Mouse (Mus musculus) CH12.LX (cell line): ENCODE results near the gene Nkx2-3. TPM values are rescaled to one million over a fixed set of nuclear protein-coding genes. Genes with fewer than 3 reads are reported as not detected.

Experiments
- DNase-seq: peaks from one replicate; pipeline ENCODE4 v3.0.0-alpha.2; 2013; ENCODE audit errors: extremely low read depth
- H3K27ac ChIP-seq: 2 replicates; pipeline ENCODE4 v1.5.1; 2012; ENCODE audit warnings: low read depth, mild to moderate bottlenecking, control low read depth, moderate library complexity; ENCODE audit not compliant: insufficient read depth
- H3K27me3 ChIP-seq: replicated peaks from 2 replicates; pipeline ENCODE3; 2012; ENCODE audit warnings: inconsistent platforms
- H3K36me3 ChIP-seq, 2 experiments: replicated peaks in 1 of 2; 2 replicates each; pipeline versions ENCODE3 to v1.6.1; 2012; ENCODE audit warnings: inconsistent platforms in 1 of 2, low read length in 1 of 2, mild to moderate bottlenecking in 1 of 2, mixed read lengths in 1 of 2, moderate library complexity in 1 of 2; ENCODE audit not compliant: control insufficient read depth in 1 of 2, insufficient read depth in 1 of 2
- H3K4me1 ChIP-seq, 2 experiments: 2 replicates each; pipeline ENCODE4 v1.6.1; 2012; ENCODE audit warnings: inconsistent platforms in 1 of 2, moderate library complexity in 1 of 2; ENCODE audit not compliant: insufficient read depth in 2 of 2, control insufficient read depth in 1 of 2
- H3K4me2 ChIP-seq: 2 replicates; pipeline ENCODE4 v1.6.1; 2012; ENCODE audit warnings: low read depth, mild to moderate bottlenecking, control low read depth; ENCODE audit not compliant: poor library complexity, insufficient read depth, severe bottlenecking
- H3K4me3 ChIP-seq, 3 experiments: fragments of 150-350 bp in 1 of 3; sonication (generic) in 1 of 3; replicated peaks in 1 of 3; 2 replicates each; pipeline versions ENCODE3 to v1.5.1; 2011 to 2012; ENCODE audit warnings: low read depth in 2 of 3, low read length in 2 of 3, mild to moderate bottlenecking in 2 of 3, moderate library complexity in 2 of 3, control low read depth in 1 of 3, improper control_type of control experiment in 1 of 3, inconsistent platforms in 1 of 3, mixed read lengths in 1 of 3; ENCODE audit not compliant: poor library complexity in 1 of 3
- H3K79me2 ChIP-seq: replicated peaks from 2 replicates; pipeline ENCODE4 v1.6.1; 2012; ENCODE audit warnings: mild to moderate bottlenecking, moderate library complexity; ENCODE audit not compliant: control insufficient read depth, poor library complexity, insufficient read depth, severe bottlenecking; ENCODE audit errors: extremely low read depth
- H3K9ac ChIP-seq: 2 replicates; pipeline ENCODE4 v1.6.1; 2012; ENCODE audit warnings: low read depth, mild to moderate bottlenecking, control low read depth, moderate library complexity; ENCODE audit not compliant: insufficient read depth
- H3K9me3 ChIP-seq: replicated peaks from 2 replicates; pipeline ENCODE3; 2012; ENCODE audit warnings: low read length, inconsistent platforms, mixed read lengths
- BHLHE40 ChIP-seq: IDR thresholded peaks from 2 replicates; pipeline ENCODE4 v1.6.1; 2011; ENCODE audit warnings: mild to moderate bottlenecking, low read depth, low read length, improper control_type of control experiment
- E2F4 ChIP-seq: IDR thresholded peaks from 2 replicates; pipeline ENCODE4 v1.6.1; 2011; ENCODE audit warnings: low read depth, low read length, improper control_type of control experiment; ENCODE audit not compliant: insufficient replicate concordance
- EP300 ChIP-seq: IDR thresholded peaks from 2 replicates; pipeline ENCODE4 v1.6.1; 2011; ENCODE audit warnings: low read length, improper control_type of control experiment
- ETS1 ChIP-seq: conservative IDR thresholded peaks from 2 replicates; pipeline ENCODE4 v1.6.1; 2012; ENCODE audit warnings: low read depth, mild to moderate bottlenecking, inconsistent platforms, low read length, improper control_type of control experiment, moderate library complexity
- HCFC1 ChIP-seq: IDR thresholded peaks from 2 replicates; pipeline ENCODE4 v1.6.1; 2012; ENCODE audit warnings: low read depth, mild to moderate bottlenecking, inconsistent platforms, low read length, improper control_type of control experiment
- IRF4 ChIP-seq: IDR thresholded peaks from 2 replicates; pipeline ENCODE4 v1.6.1; 2014; ENCODE audit warnings: low read depth, mild to moderate bottlenecking, inconsistent platforms, low read length, improper control_type of control experiment
- JUND ChIP-seq: conservative IDR thresholded peaks from 2 replicates; pipeline ENCODE4 v1.6.1; 2011; ENCODE audit warnings: low read depth, low read length, improper control_type of control experiment
- MAFK ChIP-seq: IDR thresholded peaks from 2 replicates; pipeline ENCODE4 v1.6.1; 2011; ENCODE audit warnings: low read length, improper control_type of control experiment; ENCODE audit not compliant: insufficient replicate concordance
- MAX ChIP-seq: IDR thresholded peaks from 2 replicates; pipeline ENCODE4 v1.6.1; 2011; ENCODE audit warnings: low read length, improper control_type of control experiment
- MAZ ChIP-seq: IDR thresholded peaks from 2 replicates; pipeline ENCODE4 v1.6.1; 2012; ENCODE audit warnings: low read depth, mild to moderate bottlenecking, inconsistent platforms, low read length, improper control_type of control experiment, moderate library complexity
- MXI1 ChIP-seq: IDR thresholded peaks from 2 replicates; pipeline ENCODE4 v1.6.1; 2011; ENCODE audit warnings: mild to moderate bottlenecking, low read depth, low read length, improper control_type of control experiment
- MYC ChIP-seq: IDR thresholded peaks from 2 replicates; pipeline ENCODE4 v1.6.1; 2011; ENCODE audit warnings: low read depth, mild to moderate bottlenecking, improper control_type of control experiment, low read length
- POLR2A ChIP-seq: IDR thresholded peaks from 2 replicates; pipeline ENCODE4 v1.6.1; 2011; ENCODE audit warnings: low read depth, mild to moderate bottlenecking, improper control_type of control experiment, low read length
- POLR2AphosphoS2 ChIP-seq: IDR thresholded peaks from 2 replicates; pipeline ENCODE4 v1.6.1; 2011; ENCODE audit warnings: low read depth, low read length, improper control_type of control experiment
- SMC3 ChIP-seq: IDR thresholded peaks from 2 replicates; pipeline ENCODE4 v1.6.1; 2011; ENCODE audit warnings: low read depth, low read length, improper control_type of control experiment
- TBP ChIP-seq: conservative IDR thresholded peaks from 2 replicates; pipeline ENCODE4 v1.6.1; 2011; ENCODE audit warnings: low read depth, low read length, improper control_type of control experiment
- USF1 ChIP-seq: IDR thresholded peaks from 2 replicates; pipeline ENCODE4 v1.6.1; 2014; ENCODE audit warnings: low read depth, mild to moderate bottlenecking, inconsistent platforms, low read length, improper control_type of control experiment
- USF2 ChIP-seq: conservative IDR thresholded peaks from 2 replicates; pipeline ENCODE4 v1.6.1; 2011; ENCODE audit warnings: low read depth, low read length, improper control_type of control experiment
- ZMIZ1 ChIP-seq: IDR thresholded peaks from 2 replicates; pipeline ENCODE4 v1.6.1; 2012; ENCODE audit warnings: low read depth, mild to moderate bottlenecking, inconsistent platforms, low read length, improper control_type of control experiment
- ZNF384 ChIP-seq: IDR thresholded peaks from 2 replicates; pipeline ENCODE4 v1.6.1; 2012; ENCODE audit warnings: low read depth, low read length, improper control_type of control experiment, inconsistent platforms
- dilution Hi-C: fragments of 300-500 bp; cut with MboI; formaldehyde crosslinking; loops from 2 replicates; pipeline ENCODE4 v1.14.3; 2020; ENCODE audit warnings: low sequenced_read_pairs; ENCODE audit not compliant: extremely low pct_unique_long_range_greater_than_20kb, extremely low pct_ligation_motif_present
- in situ Hi-C: fragments of 300-500 bp; cut with MboI; formaldehyde crosslinking; loops from 3 replicates; pipeline ENCODE4 v1.14.3; 2019; ENCODE audit warnings: low sequenced_read_pairs, low pct_ligation_motif_present, low pct_unique_long_range_greater_than_20kb, mixed read lengths
- polyA plus RNA-seq: library from polyadenylated mRNA; unstranded; fragments of >175 nt; gene quantifications from 2 replicates; pipeline ENCODE4 v1.2.1, GENCODE M21; 2012; ENCODE audit warnings: low read depth; ENCODE audit not compliant: insufficient read length
- total RNA-seq, 2 experiments: library from RNA; depleted of rRNA; stranded (reverse); fragments of 300-350 nt in 1 of 2; fragments of >200 nt in 1 of 2; gene quantifications; 2 replicates each; pipeline ENCODE4 v1.2.3; 2012 to 2014

Gene Nkx2-3
- total and polyA plus RNA-seq, 3 experiments, result not detected

DNA sequence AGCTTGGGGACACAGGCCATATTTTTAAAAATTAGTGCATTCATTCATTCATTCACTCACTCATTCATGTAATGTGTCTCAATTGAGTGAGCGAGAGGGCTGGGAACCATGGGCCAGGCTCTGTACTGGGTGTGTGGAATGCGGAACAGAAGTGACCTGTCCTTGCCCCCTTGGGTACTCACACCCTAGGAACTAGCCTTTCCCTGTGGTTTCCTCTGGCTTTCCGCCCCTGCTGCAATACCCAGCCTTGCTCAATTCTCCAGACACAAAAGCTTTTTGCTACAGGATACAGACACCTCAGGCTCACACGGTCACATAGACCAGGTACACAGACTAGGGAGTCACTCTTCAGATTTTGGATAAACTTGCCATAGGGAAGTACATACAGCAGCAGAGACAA, 36.2 kb downstream of the Nkx2-3 start:
- dilution Hi-C loops, result no loop called here
- in situ Hi-C loops, result no loop called here
- H3K27me3 ChIP-seq, result no peaks in the 10 kb centered on the region

DNA sequence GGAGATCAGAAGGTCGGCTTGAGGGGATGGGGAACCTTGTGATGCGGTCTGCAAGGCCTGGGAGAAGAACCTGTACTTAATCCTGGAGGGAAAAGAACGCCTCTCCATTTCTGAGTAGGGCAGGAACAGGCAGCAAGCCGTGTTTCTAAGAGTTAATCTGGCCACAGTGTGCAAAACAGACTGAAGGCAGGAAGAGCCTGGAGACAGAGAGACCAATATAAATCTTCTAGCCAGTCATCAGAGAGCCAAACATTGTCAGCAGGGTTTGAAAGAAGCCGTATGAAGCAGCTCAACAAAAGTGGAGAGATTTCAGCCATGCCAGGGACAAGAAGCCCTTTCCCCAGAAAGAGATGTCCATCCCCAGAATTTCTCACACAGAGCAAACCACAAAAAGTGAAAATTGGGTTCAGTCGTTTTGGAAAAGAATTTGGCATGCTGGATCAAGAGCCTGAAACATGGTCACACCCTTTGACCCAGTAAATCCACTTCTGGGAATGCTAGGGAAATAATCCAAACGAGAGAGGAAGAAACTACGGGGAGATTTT, 39.2 kb downstream of the Nkx2-3 start:
- Histone ChIP-seq H3K9me3 (no peaks in the 10 kb centered on the region), H3K9ac (no peak overlapping the region), H3K4me2 (no peak overlapping the region), H3K27ac (no peak overlapping the region), H3K4me3 (no peak overlapping the region), H3K79me2 (no peaks in the 10 kb centered on the region), H3K4me1 (peaks cover 0 to 14% of the 10 kb centered on the region in 2 experiments; a peak in 3 of 4 replicates), H3K36me3 (no peaks in the 10 kb centered on the region), H3K27me3 (no peaks in the 10 kb centered on the region)
- in situ Hi-C loops (no loop called here), dilution Hi-C loops (no loop called here)
- no peak for DNase-seq
- no peak for TF ChIP-seq USF2
- TF ChIP-seq POLR2AphosphoS2, result no peak
- no peak for TF ChIP-seq HCFC1
- no peak for TF ChIP-seq BHLHE40
- no peak for TF ChIP-seq USF1
- no peak for TF ChIP-seq JUND
- TF ChIP-seq MAX, result no peak
- no peak for TF ChIP-seq EP300
- TF ChIP-seq E2F4, result no peak
- no peak for TF ChIP-seq MAFK

More for the DNA sequence above, 36.2 kb downstream of the Nkx2-3 start:
- no peak overlapping the region for H3K4me3 ChIP-seq
- no peak overlapping the region for H3K9ac ChIP-seq
- H3K9me3 ChIP-seq, result no peaks in the 10 kb centered on the region
- H3K36me3 ChIP-seq, result no peaks in the 10 kb centered on the region
- H3K79me2 ChIP-seq, result no peaks in the 10 kb centered on the region
- H3K4me2 ChIP-seq, result no peak overlapping the region
- no peak for TF ChIP-seq POLR2AphosphoS2
- no peak for TF ChIP-seq ETS1
- TF ChIP-seq HCFC1, result no peak
- TF ChIP-seq MXI1, result no peak
- TF ChIP-seq ZNF384, result no peak
- no peak for TF ChIP-seq POLR2A
- TF ChIP-seq MAZ, result no peak
- no peak for TF ChIP-seq MYC
- no peak for TF ChIP-seq TBP
- TF ChIP-seq SMC3, result no peak
- TF ChIP-seq IRF4, result no peak
- no peak for TF ChIP-seq ZMIZ1
- H3K4me1 ChIP-seq, result peaks cover 0 to 6% of the 10 kb centered on the region in 2 experiments; a peak in 2 of 4 replicates
- DNase-seq, result no peak
- no peak overlapping the region for H3K27ac ChIP-seq
